Mouse (Mus musculus): ENCODE measurements at regions not wholly inside any gene's neighbourhood (a gene's known extent, or its start where the extent isn't known, plus 50 kb on each side); places are given as distances from the start of the nearest gene placed in this dataset.

- TF ChIP-seq CTCF (IDR thresholded peaks at IDR 0.05; ENCODE audit: insufficient read depth, low read length): no peak
- TF ChIP-seq POLR2A (IDR thresholded peaks at IDR 0.05; ENCODE audit: borderline replicate concordance, extremely low read depth, low read depth, low read length): no peak
These were observed 349.2 kb upstream of the Atp11b start for GRCm38 (mm10) chr3:35404492-35405390.
